Mouse (Mus musculus) midbrain, embryonic 14.5 days (tissue): Measurements from ENCODE around the gene Dmd. TPM values are rescaled to one million over a fixed set of nuclear protein-coding genes. Genes with fewer than 3 reads are reported as not detected.

Source experiments
- ATAC-seq: fragments of 200-750 bp; cut with Nextera tagmentation; 2 replicates; pipeline ENCODE4 v1.8.0; 2017; ENCODE audit warnings: moderate number of reproducible peaks, moderate library complexity; ENCODE audit not compliant: low FRiP score, low TSS enrichment
- DNase-seq: peaks from one replicate; pipeline ENCODE4 v3.0.0-alpha.2; 2015
- H3K27ac ChIP-seq: fragments of 300-500 bp; sonication (generic); replicated peaks from 2 replicates; pipeline ENCODE4 v1.5.1; 2014; ENCODE audit warnings: mild to moderate bottlenecking, low read depth, low read length, moderate library complexity
- H3K27me3 ChIP-seq: fragments of 300-500 bp; sonication (generic); 2 replicates; pipeline ENCODE4 v1.6.1; 2014; ENCODE audit warnings: low read length, control low read depth, mixed read lengths; ENCODE audit not compliant: control insufficient read depth, insufficient read depth
- H3K36me3 ChIP-seq: fragments of 300-500 bp; sonication (generic); 2 replicates; pipeline ENCODE4 v1.6.1; 2014; ENCODE audit warnings: low read length, control low read depth; ENCODE audit not compliant: control insufficient read depth, insufficient read depth
- H3K4me1 ChIP-seq: fragments of 300-500 bp; sonication (generic); 2 replicates; pipeline ENCODE4 v1.6.1; 2014; ENCODE audit warnings: mild to moderate bottlenecking, antibody characterized with exemption, low read length, control low read depth; ENCODE audit not compliant: control insufficient read depth, insufficient read depth
- H3K4me2 ChIP-seq: fragments of 300-500 bp; sonication (generic); 2 replicates; pipeline ENCODE4 v1.6.1; 2014; ENCODE audit warnings: mild to moderate bottlenecking, low read length, moderate library complexity
- H3K4me3 ChIP-seq: fragments of 300-500 bp; sonication (generic); replicated peaks from 2 replicates; pipeline ENCODE4 v1.5.1; 2014; ENCODE audit warnings: low read depth, low read length
- H3K9ac ChIP-seq: fragments of 300-500 bp; sonication (generic); replicated peaks from 2 replicates; pipeline ENCODE4 v1.6.1; 2014; ENCODE audit warnings: mild to moderate bottlenecking, low read length, moderate library complexity
- H3K9me3 ChIP-seq: fragments of 300-500 bp; sonication (generic); 2 replicates; pipeline ENCODE4 v1.6.1; 2016; ENCODE audit warnings: low read length, control low read depth, mixed read lengths; ENCODE audit not compliant: control insufficient read depth
- WGBS: fragments of 180-500 bp; shearing (Covaris S2); extraction: QIAGEN DNeasy Blood & Tissue Kit; methylation state at CpG from one replicate; pipeline ENCODE4 v1.1.7; 2014; 5-methylcytosine and 5-hydroxymethylcytosine counted together
- polyA plus RNA-seq: library from polyadenylated mRNA; unstranded; fragments of >200 nt; fragmentation: Nextera tagmentation; extraction: Ambion mirVana; gene quantifications from 2 replicates; pipeline ENCODE4 v1.2.1, GENCODE M21; 2014

Dmd gene
- polyA plus RNA-seq, 1 experiment from 2014 or later, result 29.0 TPM

DNA sequence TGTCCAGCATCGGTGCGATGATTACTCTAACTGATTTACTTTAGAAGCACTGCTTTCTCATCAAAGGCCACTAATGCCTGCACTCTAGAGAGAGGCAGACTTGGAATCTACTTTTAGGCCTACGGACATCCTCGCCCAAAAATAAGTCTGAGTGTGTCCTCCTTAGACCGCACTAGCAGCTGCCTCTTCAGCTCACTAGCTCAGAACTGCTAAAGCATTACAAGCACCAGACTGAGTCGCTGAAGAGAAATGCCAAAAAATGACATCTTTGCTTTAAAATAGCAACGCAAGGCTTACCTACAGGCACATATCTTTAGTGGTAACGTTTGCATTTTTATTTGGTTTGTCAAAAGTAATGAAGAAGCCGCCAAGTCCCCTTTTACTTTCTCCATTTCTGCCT is 2098.0 kb downstream of the Dmd start:
- no peak overlapping the region for H3K4me3 ChIP-seq
- H3K4me1 ChIP-seq, result no peaks in the 10 kb centered on the region
- H3K9ac ChIP-seq, result no peak overlapping the region
- DNase-seq (no peak), ATAC-seq (no peak)
- H3K27me3 ChIP-seq, result no peaks in the 10 kb centered on the region
- H3K9me3 ChIP-seq, result no peaks in the 10 kb centered on the region
- H3K36me3 ChIP-seq, result no peaks in the 10 kb centered on the region
- no peak overlapping the region for H3K27ac ChIP-seq
- 92% methylated on average over 9 of the region's 9 CpGs for WGBS
- H3K4me2 ChIP-seq, result no peak overlapping the region

DNA sequence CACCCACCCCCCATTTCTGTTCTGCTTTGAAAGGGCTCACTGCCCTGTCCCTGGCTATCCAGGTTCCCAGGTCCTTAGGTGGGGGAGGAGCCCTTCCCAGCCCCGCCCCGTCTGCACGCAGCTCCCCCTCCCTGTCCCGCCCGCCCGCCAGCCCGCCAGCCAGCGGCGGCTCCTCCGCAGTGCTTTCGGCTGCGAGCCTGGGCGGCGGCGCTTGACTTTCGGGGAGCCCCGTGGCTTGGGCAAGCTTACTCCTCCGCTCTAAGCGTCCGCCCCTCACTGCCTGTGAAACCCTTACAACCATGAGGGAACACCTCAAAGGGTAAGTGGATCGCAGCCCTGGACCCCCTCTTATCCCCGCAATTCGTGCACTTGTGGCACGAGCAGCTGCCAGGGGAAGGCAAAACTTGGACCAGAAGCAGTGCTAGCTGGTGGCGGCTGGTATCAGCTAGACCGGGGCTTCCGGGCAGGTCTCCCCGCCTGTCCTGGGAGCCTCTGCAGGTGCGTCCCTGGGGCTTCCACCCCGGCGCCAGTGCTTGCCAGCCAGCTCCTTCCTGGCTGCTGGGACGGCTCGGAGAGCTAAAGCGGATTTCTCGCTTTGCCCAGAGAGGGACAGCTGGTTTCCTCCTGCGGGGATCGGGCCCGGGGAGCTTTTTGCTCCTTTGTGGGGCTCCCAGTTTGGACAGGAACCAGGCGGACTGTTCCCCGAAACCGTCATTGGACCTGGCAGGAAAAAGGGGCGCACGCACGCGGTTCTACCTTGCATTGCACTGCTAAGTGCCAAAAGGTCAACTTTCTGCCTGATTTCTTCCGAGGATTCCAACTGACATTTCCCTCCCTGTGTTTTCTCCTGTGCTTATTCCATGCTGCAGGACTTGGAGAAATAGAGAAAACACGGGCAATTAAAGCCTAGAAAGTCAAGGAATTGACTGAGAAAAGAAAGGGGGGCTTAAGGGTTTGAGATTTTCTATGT is 2099.8 kb downstream of the Dmd start:
- 17% methylated on average over 47 of the region's 47 CpGs for WGBS

DNA sequence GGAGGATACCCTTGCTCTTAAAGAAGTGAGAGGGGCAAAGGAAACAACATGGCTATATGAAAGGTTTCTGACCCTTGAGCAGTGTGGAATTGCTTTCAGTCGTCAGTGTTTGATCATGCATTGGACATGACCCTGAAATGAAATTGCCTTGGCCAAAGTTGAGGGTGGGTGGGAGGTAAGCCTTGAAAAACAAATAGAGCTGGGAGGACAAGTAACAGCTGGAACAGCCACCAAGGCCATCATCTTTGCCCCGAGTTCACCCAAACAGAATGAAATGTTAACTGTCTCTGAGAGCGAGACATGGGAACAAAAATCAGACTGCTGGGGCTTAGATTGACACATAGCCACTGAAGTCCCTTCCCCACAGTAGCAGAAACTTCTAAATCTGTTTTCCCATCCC is 2100.9 kb downstream of the Dmd start:
- H3K27me3 ChIP-seq, result no peaks in the 10 kb centered on the region
- ATAC-seq, result no peak
- H3K9ac ChIP-seq, result no peak overlapping the region
- WGBS, result 39% methylated on average over 3 of the region's 3 CpGs
- peak overlapping the region; percentile 68 for H3K4me2 ChIP-seq
- no peak overlapping the region for H3K27ac ChIP-seq
- no peaks in the 10 kb centered on the region for H3K36me3 ChIP-seq
- no peak overlapping the region for H3K4me3 ChIP-seq
- no peaks in the 10 kb centered on the region for H3K9me3 ChIP-seq
- no peaks in the 10 kb centered on the region for H3K4me1 ChIP-seq
- no peak for DNase-seq

More for the DNA sequence above, 2099.8 kb downstream of the Dmd start:
- ATAC-seq (peak; percentile 71; the same call in 1 of the 2 replicates), DNase-seq (peak; percentile 63)
- Histone ChIP-seq H3K27me3 (no peaks in the 10 kb centered on the region), H3K27ac (no peak overlapping the region), H3K4me2 (peak overlapping the region; percentile 68), H3K9me3 (no peaks in the 10 kb centered on the region), H3K4me3 (peak overlapping the region; percentile 49), H3K9ac (peak overlapping the region; percentile 56), H3K4me1 (no peaks in the 10 kb centered on the region), H3K36me3 (no peaks in the 10 kb centered on the region)

DNA sequence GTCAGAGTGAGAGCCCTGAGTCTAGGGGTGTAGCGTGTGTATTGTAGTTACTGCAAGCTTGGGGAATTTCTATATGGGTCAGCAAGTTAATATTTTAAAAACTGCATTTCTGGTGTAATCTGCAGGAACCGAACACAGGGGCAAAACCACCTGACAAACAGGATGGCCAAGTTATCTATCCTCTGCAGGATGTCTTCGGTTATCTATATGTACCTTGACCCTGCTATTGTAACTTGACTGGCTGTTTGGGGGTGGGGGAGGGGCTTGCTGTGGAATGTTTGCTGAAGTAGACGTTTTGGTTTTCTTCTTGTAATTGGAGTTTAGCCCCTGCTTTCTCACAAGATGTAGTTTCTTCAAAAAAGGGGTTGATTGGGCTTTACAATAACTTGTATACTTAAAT is 2124.9 kb downstream of the Dmd start:
- Histone ChIP-seq H3K9ac (no peak overlapping the region), H3K27me3 (no peaks in the 10 kb centered on the region), H3K4me1 (no peaks in the 10 kb centered on the region), H3K4me2 (no peak overlapping the region), H3K9me3 (no peaks in the 10 kb centered on the region), H3K36me3 (no peaks in the 10 kb centered on the region), H3K27ac (no peak overlapping the region), H3K4me3 (no peak overlapping the region)
- no peak for DNase-seq
- 69% methylated on average over 4 of the region's 4 CpGs for WGBS
- no peak for ATAC-seq

DNA sequence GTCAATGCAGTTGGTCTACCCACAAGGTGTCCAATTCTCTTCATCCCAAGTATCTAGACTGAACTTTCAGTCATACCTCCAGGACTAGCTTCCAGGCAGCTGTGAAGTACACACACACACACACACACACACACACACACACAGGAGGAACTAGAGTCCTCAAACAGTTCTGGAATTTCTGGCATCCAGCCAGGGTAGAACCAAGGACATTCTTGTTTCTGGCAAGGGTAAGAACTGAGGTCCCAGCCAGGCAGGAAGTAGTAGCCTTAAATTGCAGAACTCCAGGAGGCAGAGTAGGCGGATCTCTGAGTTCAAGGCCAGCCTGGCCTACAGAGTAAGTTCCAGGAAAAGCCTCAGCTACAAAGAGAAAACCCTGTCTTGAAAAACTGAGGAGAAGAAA is 2128.2 kb downstream of the Dmd start:
- no peaks in the 10 kb centered on the region for H3K27me3 ChIP-seq
- H3K4me2 ChIP-seq, result no peak overlapping the region
- ATAC-seq, result no peak
- no peaks in the 10 kb centered on the region for H3K36me3 ChIP-seq
- H3K9me3 ChIP-seq, result no peaks in the 10 kb centered on the region
- H3K4me1 ChIP-seq, result no peaks in the 10 kb centered on the region
- H3K4me3 ChIP-seq, result no peak overlapping the region
- no peak for DNase-seq
- 90% methylated on average over 1 of the region's 1 CpGs for WGBS
- H3K9ac ChIP-seq, result no peak overlapping the region
- no peak overlapping the region for H3K27ac ChIP-seq

DNA sequence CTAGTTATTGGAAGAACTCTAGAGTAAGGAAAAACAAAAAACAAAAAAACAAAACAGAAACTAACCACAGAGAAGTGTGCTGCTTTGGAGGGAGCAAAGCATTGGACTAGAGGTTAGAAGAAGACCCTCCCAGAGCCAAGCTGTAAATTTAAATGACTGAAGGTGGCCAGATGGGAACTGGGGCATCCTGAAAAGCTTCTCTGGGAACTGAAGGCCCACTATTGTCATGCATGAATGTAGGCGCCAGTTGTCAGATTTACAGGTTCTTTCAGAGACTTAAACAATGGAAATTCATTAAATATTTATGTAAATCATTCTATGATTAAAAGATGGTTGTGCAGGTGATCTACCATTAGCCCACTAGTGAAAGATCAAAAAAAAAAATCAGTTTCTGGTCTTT is 2128.9 kb downstream of the Dmd start:
- no peak overlapping the region for H3K27ac ChIP-seq
- H3K9ac ChIP-seq, result no peak overlapping the region
- H3K4me2 ChIP-seq, result no peak overlapping the region
- no peaks in the 10 kb centered on the region for H3K9me3 ChIP-seq
- DNase-seq (no peak), ATAC-seq (no peak)
- no peaks in the 10 kb centered on the region for H3K27me3 ChIP-seq
- H3K4me3 ChIP-seq, result no peak overlapping the region
- H3K36me3 ChIP-seq, result no peaks in the 10 kb centered on the region
- 22% methylated on average over 1 of the region's 1 CpGs for WGBS
- H3K4me1 ChIP-seq, result no peaks in the 10 kb centered on the region

DNA sequence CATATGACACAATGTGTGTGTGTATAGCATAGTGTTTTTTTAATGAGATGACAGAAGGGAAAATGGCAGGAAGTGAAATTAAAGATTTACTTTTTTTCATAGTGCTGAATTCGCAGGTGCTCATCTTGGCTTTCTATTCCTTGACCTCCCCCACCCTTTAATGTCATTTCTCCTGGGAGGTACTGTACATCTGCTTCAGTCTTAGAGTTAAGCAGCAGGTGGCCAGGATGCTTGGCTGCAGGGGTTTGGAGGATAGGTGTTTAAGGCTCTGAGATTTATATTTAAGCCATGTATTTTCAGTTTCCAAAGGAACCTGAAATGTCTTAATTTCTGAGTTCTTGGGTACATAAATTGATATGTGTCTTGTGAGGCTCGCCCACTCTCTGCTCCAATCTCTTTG is 2130.5 kb downstream of the Dmd start:
- 67% methylated on average over 2 of the region's 2 CpGs for WGBS
- H3K9ac ChIP-seq, result no peak overlapping the region
- H3K27ac ChIP-seq, result no peak overlapping the region
- DNase-seq (no peak), ATAC-seq (no peak)
- H3K27me3 ChIP-seq, result no peaks in the 10 kb centered on the region
- H3K4me3 ChIP-seq, result no peak overlapping the region
- H3K4me2 ChIP-seq, result no peak overlapping the region
- no peaks in the 10 kb centered on the region for H3K4me1 ChIP-seq
- no peaks in the 10 kb centered on the region for H3K36me3 ChIP-seq
- no peaks in the 10 kb centered on the region for H3K9me3 ChIP-seq

DNA sequence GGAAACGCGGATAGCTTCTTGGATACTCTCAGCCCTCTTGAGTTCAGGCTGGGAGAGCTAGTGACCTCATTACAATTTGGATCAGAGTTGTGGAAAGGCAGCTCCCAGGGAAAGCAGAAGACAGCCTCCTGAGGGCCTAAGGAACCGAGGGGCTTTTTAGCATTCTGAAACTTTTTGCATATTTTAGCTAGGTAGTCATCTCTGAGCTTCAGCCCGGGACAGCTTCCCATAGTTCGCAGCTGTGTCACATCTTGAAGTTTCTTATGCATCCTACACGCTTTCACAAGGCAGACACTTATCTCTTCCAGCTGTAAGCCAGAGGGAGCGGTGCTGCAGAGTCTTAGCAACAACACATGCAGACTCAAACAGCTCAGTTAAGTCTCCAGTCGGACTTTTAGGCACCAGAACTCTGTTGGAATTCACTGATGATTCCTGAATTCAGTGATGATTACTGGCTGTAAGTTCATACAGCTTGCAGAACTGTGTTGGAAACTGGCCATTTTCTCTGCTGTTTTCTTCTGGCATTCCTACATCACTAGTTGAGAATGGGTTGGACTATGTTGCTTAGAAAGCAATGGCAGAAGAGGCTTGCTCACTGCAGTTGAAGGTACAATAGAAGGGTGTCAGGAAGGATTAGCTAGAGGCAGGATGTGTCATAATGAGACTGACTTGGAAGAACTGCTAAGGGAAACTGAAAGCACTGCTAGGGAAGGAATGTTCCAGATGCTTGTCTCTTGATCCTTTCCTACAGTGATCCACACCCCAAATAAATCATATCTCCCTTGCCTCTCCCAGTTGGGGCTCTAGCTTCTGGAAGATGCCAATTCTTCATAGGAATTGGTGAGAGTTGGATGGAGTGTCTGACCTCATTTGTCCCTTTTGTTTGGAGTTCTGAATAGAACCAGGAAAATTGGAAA is 2135.8 kb downstream of the Dmd start:
- Histone ChIP-seq H3K4me1 (no peaks in the 10 kb centered on the region), H3K4me2 (no peak overlapping the region), H3K9me3 (no peaks in the 10 kb centered on the region), H3K27ac (no peak overlapping the region), H3K4me3 (no peak overlapping the region), H3K27me3 (no peaks in the 10 kb centered on the region), H3K9ac (no peak overlapping the region), H3K36me3 (no peaks in the 10 kb centered on the region)
- ATAC-seq, result no peak
- 57% methylated on average over 8 of the region's 8 CpGs for WGBS
- peak; percentile 6 for DNase-seq
